Mouse (Mus musculus) MEL (cell line): ENCODE data around the gene Serpina3m. TPM values are rescaled to one million over a fixed set of nuclear protein-coding genes. Genes with fewer than 3 reads are reported as not detected.

ENCODE experiments used
- DNase-seq: peaks from one replicate; pipeline ENCODE4 v3.0.0; 2011; ENCODE audit warnings: low read depth, low spot score
- H3K27ac ChIP-seq: 2 replicates; pipeline ENCODE4 v1.5.1; 2012; ENCODE audit warnings: low read depth, mild to moderate bottlenecking, control low read depth, low read length, moderate library complexity; ENCODE audit not compliant: control insufficient read depth
- H3K27me3 ChIP-seq, 2 experiments: fragments of 150-350 bp in 1 of 2; sonication (generic) in 1 of 2; 2 replicates each; pipeline ENCODE4 v1.6.1; 2012; ENCODE audit warnings: low read length in 2 of 2, mild to moderate bottlenecking in 2 of 2, improper control_type of control experiment in 1 of 2, moderate library complexity in 1 of 2; ENCODE audit not compliant: insufficient read depth in 2 of 2, control insufficient read depth in 1 of 2
- H3K36me3 ChIP-seq, 2 experiments: 2 replicates each; pipeline ENCODE4 v1.6.1; 2012 to 2014; ENCODE audit warnings: low read length in 2 of 2, improper control_type of control experiment in 1 of 2, inconsistent platforms in 1 of 2, mild to moderate bottlenecking in 1 of 2; ENCODE audit not compliant: insufficient read depth in 2 of 2, control insufficient read depth in 1 of 2
- H3K4me1 ChIP-seq, 2 experiments: fragments of 150-350 bp in 1 of 2; sonication (generic) in 1 of 2; 2 replicates each; pipeline ENCODE4 v1.6.1; 2012; ENCODE audit warnings: low read length in 2 of 2, improper control_type of control experiment in 1 of 2, mild to moderate bottlenecking in 1 of 2; ENCODE audit not compliant: insufficient read depth in 2 of 2, control insufficient read depth in 1 of 2
- H3K4me3 ChIP-seq, 2 experiments: fragments of 150-350 bp in 1 of 2; sonication (generic) in 1 of 2; 2 replicates each; pipeline ENCODE4 v1.5.1; 2012; ENCODE audit warnings: low read depth in 2 of 2, low read length in 2 of 2, mild to moderate bottlenecking in 2 of 2, moderate library complexity in 2 of 2, control low read depth in 1 of 2, improper control_type of control experiment in 1 of 2; ENCODE audit not compliant: control insufficient read depth in 1 of 2, insufficient read depth in 1 of 2
- H3K79me2 ChIP-seq: 2 replicates; pipeline ENCODE4 v1.6.1; 2012; ENCODE audit warnings: mild to moderate bottlenecking, low read length, moderate library complexity; ENCODE audit not compliant: control insufficient read depth, poor library complexity, insufficient read depth
- H3K9ac ChIP-seq: 2 replicates; pipeline ENCODE4 v1.6.1; 2012; ENCODE audit warnings: low read depth, mild to moderate bottlenecking, control low read depth, low read length, moderate library complexity; ENCODE audit not compliant: control insufficient read depth, poor library complexity, severe bottlenecking
- H3K9me3 ChIP-seq: fragments of 150-350 bp; sonication (generic); replicated peaks from 2 replicates; pipeline ENCODE4 v1.6.1; 2012; ENCODE audit warnings: mild to moderate bottlenecking, low read length, improper control_type of control experiment, moderate library complexity; ENCODE audit not compliant: insufficient read depth
- CHD2 ChIP-seq: IDR thresholded peaks from 2 replicates; pipeline ENCODE4 v1.6.1; 2011; ENCODE audit warnings: low read length, improper control_type of control experiment
- CTCF ChIP-seq, 3 experiments: IDR thresholded peaks in 2 of 3; conservative IDR thresholded peaks in 1 of 3; 2 replicates each; pipeline ENCODE4 v1.5.1; 2011 to 2012; ENCODE audit warnings: low read length in 3 of 3, low read depth in 2 of 3, mild to moderate bottlenecking in 2 of 3, improper control_type of control experiment in 1 of 3, inconsistent platforms in 1 of 3, mixed read lengths in 1 of 3, moderate library complexity in 1 of 3; ENCODE audit not compliant: control insufficient read depth in 1 of 3, insufficient read depth in 1 of 3, poor library complexity in 1 of 3, severe bottlenecking in 1 of 3
- ETS1 ChIP-seq: IDR thresholded peaks from 2 replicates; pipeline ENCODE4 v1.6.1; 2012; ENCODE audit warnings: low read depth, mild to moderate bottlenecking, inconsistent platforms, low read length, improper control_type of control experiment, moderate library complexity
- GABPA ChIP-seq: IDR thresholded peaks from 2 replicates; pipeline ENCODE4 v1.6.1; 2012; ENCODE audit warnings: low read depth, mild to moderate bottlenecking, inconsistent platforms, low read length, improper control_type of control experiment, moderate library complexity
- JUND ChIP-seq: IDR thresholded peaks from 2 replicates; pipeline ENCODE4 v1.6.1; 2011; ENCODE audit warnings: low read depth, mild to moderate bottlenecking, improper control_type of control experiment, low read length
- MAFK ChIP-seq: IDR thresholded peaks from 2 replicates; pipeline ENCODE4 v1.6.1; 2011; ENCODE audit warnings: low read depth, mild to moderate bottlenecking, low read length, improper control_type of control experiment, borderline replicate concordance
- MAX ChIP-seq: IDR thresholded peaks from 2 replicates; pipeline ENCODE4 v1.6.1; 2011; ENCODE audit warnings: low read length, improper control_type of control experiment
- MEF2A ChIP-seq: IDR thresholded peaks from 2 replicates; pipeline ENCODE4 v1.6.1; 2014; ENCODE audit warnings: low read depth, mild to moderate bottlenecking, inconsistent platforms, low read length, improper control_type of control experiment; ENCODE audit not compliant: poor library complexity, insufficient replicate concordance, severe bottlenecking; ENCODE audit errors: extremely low read depth
- MYC ChIP-seq: IDR thresholded peaks from 2 replicates; pipeline ENCODE4 v1.6.1; 2011; ENCODE audit warnings: low read depth, mild to moderate bottlenecking, low read length, improper control_type of control experiment, moderate library complexity
- NRF1 ChIP-seq: IDR thresholded peaks from 2 replicates; pipeline ENCODE4 v1.6.1; 2014; ENCODE audit warnings: low read depth, mild to moderate bottlenecking, inconsistent platforms, low read length, improper control_type of control experiment, moderate library complexity; ENCODE audit not compliant: poor library complexity, insufficient read depth, severe bottlenecking
- POLR2A ChIP-seq, 2 experiments: IDR thresholded peaks; 2 replicates each; pipeline ENCODE4 v1.6.1; 2011 to 2012; ENCODE audit warnings: low read length in 2 of 2, mild to moderate bottlenecking in 2 of 2, control low read depth in 1 of 2, improper control_type of control experiment in 1 of 2, low read depth in 1 of 2, moderate library complexity in 1 of 2; ENCODE audit not compliant: control insufficient read depth in 1 of 2, insufficient read depth in 1 of 2, poor library complexity in 1 of 2
- POLR2AphosphoS2 ChIP-seq: IDR thresholded peaks from 2 replicates; pipeline ENCODE4 v1.6.1; 2011; ENCODE audit warnings: low read length, improper control_type of control experiment
- POLR2AphosphoS5 ChIP-seq: IDR thresholded peaks from 2 replicates; pipeline ENCODE4 v1.6.1; 2012; ENCODE audit warnings: low read depth, borderline replicate concordance, mild to moderate bottlenecking, inconsistent platforms, low read length, moderate library complexity, mixed read lengths
- RAD21 ChIP-seq: IDR thresholded peaks from 2 replicates; pipeline ENCODE4 v1.6.1; 2011; ENCODE audit warnings: mild to moderate bottlenecking, low read depth, low read length, improper control_type of control experiment
- SMC3 ChIP-seq: IDR thresholded peaks from 2 replicates; pipeline ENCODE4 v1.6.1; 2011; ENCODE audit warnings: low read depth, low read length, improper control_type of control experiment
- TAL1 ChIP-seq: IDR thresholded peaks from 2 replicates; pipeline ENCODE4 v1.6.1; 2012; ENCODE audit warnings: mild to moderate bottlenecking, inconsistent platforms, low read length, moderate library complexity, mixed read lengths
- TBP ChIP-seq: IDR thresholded peaks from 2 replicates; pipeline ENCODE4 v1.8.0; 2011; ENCODE audit warnings: low read depth, low read length, improper control_type of control experiment
- TCF12 ChIP-seq: IDR thresholded peaks from 2 replicates; pipeline ENCODE4 v1.6.1; 2014; ENCODE audit warnings: low read depth, mild to moderate bottlenecking, inconsistent platforms, low read length, improper control_type of control experiment, moderate library complexity
- UBTF ChIP-seq: IDR thresholded peaks from 2 replicates; pipeline ENCODE4 v1.6.1; 2012; ENCODE audit warnings: low read depth, mild to moderate bottlenecking, inconsistent platforms, low read length, improper control_type of control experiment, moderate library complexity, borderline replicate concordance; ENCODE audit not compliant: insufficient read depth
- ZC3H11A ChIP-seq: IDR thresholded peaks from 2 replicates; pipeline ENCODE4 v1.6.1; 2012; ENCODE audit warnings: low read depth, mild to moderate bottlenecking, inconsistent platforms, low read length, improper control_type of control experiment
- ZKSCAN1 ChIP-seq: IDR thresholded peaks from 2 replicates; pipeline ENCODE4 v1.6.1; 2012; ENCODE audit warnings: low read depth, mild to moderate bottlenecking, inconsistent platforms, low read length, improper control_type of control experiment, moderate library complexity
- ZMIZ1 ChIP-seq: IDR thresholded peaks from 2 replicates; pipeline ENCODE4 v1.6.1; 2012; ENCODE audit warnings: low read depth, mild to moderate bottlenecking, inconsistent platforms, low read length, improper control_type of control experiment, moderate library complexity
- ZNF384 ChIP-seq: IDR thresholded peaks from 2 replicates; pipeline ENCODE4 v1.6.1; 2012; ENCODE audit warnings: low read depth, mild to moderate bottlenecking, inconsistent platforms, low read length, improper control_type of control experiment
- polyA plus RNA-seq, 2 experiments: library from polyadenylated mRNA; stranded (reverse) in 1 of 2; unstranded in 1 of 2; fragments of >175 nt in 1 of 2; fragments of >200 nt in 1 of 2; gene quantifications; 2 replicates each; pipeline versions ENCODE4 v1.2.1 to v1.2.4; 2012; ENCODE audit warnings: low replicate concordance in 2 of 2, low read depth in 1 of 2; ENCODE audit not compliant: insufficient read length in 2 of 2, insufficient read depth in 1 of 2, missing spikeins in 1 of 2
- total RNA-seq: library from RNA; depleted of rRNA; stranded (reverse); fragments of 300-350 nt; gene quantifications from 2 replicates; pipeline ENCODE4 v1.2.3, GENCODE M21; 2012

The Serpina3m gene
- total and polyA plus RNA-seq, 3 experiments, result not detected

DNA sequence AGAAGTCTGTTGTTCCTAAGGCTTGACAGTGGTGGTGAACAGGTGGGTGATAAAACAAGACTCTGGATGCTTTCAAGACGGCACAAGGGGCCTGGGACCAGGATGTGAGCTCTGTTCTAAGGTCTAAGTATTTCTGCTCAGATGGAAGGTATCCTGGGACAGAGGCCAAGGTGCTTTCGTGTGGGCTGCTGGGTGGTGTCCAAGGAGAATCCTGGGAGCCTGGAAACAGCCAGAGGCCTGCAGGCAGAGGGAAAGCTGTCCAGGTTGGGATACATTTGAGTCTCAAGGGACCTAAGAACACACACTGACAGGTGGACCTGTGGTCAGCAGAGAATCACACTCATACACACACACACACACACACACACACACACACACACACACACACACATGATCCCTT lies 76.3 kb downstream of the Serpina3m start:
- Histone ChIP-seq H3K9me3 (no peaks in the 10 kb centered on the region), H3K27ac (no peak overlapping the region), H3K36me3 (no peaks in the 10 kb centered on the region), H3K4me3 (no peak overlapping the region), H3K27me3 (no peaks in the 10 kb centered on the region), H3K9ac (no peak overlapping the region), H3K4me1 (no peaks in the 10 kb centered on the region), H3K79me2 (no peaks in the 10 kb centered on the region)
- no peak for DNase-seq
- TF ChIP-seq POLR2AphosphoS5 (no peak), ZNF384 (no peak), ETS1 (no peak)

DNA sequence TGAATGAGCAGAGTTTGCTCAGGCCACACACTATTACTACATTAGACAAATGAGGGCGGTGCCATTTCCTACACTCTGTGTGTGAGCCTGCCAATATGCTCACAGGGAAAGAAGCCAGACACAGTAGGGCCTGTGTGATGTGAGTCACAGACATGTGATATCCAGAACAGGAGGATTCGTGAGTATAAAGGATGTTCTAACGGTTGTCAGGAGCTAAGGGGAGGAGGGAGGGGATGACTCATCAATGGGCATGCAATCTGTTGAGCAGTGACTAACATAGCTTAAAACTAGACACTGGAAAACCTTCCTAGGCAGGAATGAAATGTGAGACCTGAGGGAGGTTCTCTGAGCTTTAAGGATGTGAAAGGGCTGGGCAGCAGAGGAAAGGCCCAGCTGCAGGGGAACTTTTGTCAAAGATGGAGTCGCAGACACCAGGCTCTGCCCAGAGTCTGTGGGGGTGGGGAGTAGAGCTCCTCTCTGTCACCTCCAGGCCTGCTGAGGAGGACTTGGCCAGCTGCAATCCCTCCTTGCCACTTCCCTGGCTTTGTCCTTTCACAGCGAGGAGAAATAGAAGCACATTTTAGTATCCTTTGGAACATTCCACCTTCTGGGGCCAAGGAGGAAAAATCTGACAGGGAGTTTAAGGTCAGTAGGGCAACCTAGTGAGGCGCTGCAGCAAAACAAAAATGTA lies 77.5 kb downstream of the Serpina3m start:
- Histone ChIP-seq H3K27ac (no peak overlapping the region), H3K9me3 (no peaks in the 10 kb centered on the region), H3K27me3 (no peaks in the 10 kb centered on the region), H3K36me3 (no peaks in the 10 kb centered on the region), H3K79me2 (no peaks in the 10 kb centered on the region), H3K4me3 (no peak overlapping the region), H3K4me1 (no peaks in the 10 kb centered on the region), H3K9ac (no peak overlapping the region)
- TF ChIP-seq NRF1 (no peak), MAFK (no peak), MAX (no peak), TBP (no peak), POLR2A (IDR thresholded peaks at IDR 0.05; ENCODE audit: control insufficient read depth in 1 of 2, insufficient read depth in 1 of 2, low read depth in 1 of 2, low read length in 2 of 2, poor library complexity in 1 of 2) (no peak), JUND (no peak), ZMIZ1 (no peak), ZKSCAN1 (no peak)
- DNase-seq, result peak; percentile 7

DNA sequence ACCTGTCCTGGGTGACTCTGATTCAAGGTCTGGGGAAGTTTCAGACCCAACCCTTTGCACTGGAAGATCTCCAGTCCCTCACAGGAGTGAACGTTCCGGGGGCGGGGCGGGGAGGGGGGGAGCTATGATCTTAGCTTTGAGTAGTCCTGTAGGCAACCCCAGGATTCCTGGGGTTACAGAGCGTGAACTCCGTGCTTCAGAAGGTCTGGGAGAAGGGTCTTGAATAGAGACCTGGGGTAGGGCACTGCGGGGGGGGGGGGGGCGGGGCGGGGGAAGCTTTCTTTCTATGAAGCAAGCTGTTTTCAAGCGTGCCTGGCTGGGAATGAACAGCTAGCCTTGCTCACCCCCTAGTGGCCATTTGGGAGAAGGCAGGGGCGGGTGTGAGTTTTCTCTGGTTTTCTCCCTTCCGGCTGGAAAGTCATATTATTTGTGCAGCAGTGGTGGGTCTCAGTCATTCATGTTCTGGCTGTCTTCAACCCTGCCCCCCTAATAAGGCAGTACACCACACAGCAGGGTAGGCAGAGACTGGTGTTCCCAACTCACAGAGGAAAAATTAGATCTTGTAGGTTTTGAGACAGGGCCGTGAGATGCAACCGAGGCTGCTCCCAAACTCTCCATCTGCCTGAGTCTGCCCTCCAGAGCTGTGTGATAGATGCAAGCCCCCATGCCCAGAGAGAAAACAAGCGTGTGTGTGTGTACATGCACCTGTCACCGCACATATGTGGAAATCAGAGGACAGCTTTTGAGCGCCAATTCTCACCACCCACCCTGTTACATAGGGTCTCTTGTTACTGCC lies 80.3 kb downstream of the Serpina3m start:
- Histone ChIP-seq H3K4me3 (no peak overlapping the region), H3K4me1 (no peaks in the 10 kb centered on the region), H3K36me3 (no peaks in the 10 kb centered on the region), H3K79me2 (no peaks in the 10 kb centered on the region), H3K27ac (no peak overlapping the region), H3K9ac (no peak overlapping the region), H3K9me3 (no peaks in the 10 kb centered on the region), H3K27me3 (no peaks in the 10 kb centered on the region)
- TF ChIP-seq GABPA, result no peak
- TF ChIP-seq ZC3H11A, result peak; percentile 48
- TF ChIP-seq ZNF384, result no peak
- no peak for TF ChIP-seq TCF12
- peak; percentile 66 for TF ChIP-seq RAD21
- TF ChIP-seq CTCF (IDR thresholded peaks at IDR 0.05 in 2 of 3, conservative IDR thresholded peaks at IDR 0.05 in 1 of 3; ENCODE audit: control insufficient read depth in 1 of 3, insufficient read depth in 1 of 3, low read depth in 2 of 3, low read length in 3 of 3, poor library complexity in 1 of 3, severe bottlenecking in 1 of 3), result peak; percentile 41 to 79 (median 59)
- TF ChIP-seq POLR2A (IDR thresholded peaks at IDR 0.05; ENCODE audit: control insufficient read depth in 1 of 2, insufficient read depth in 1 of 2, low read depth in 1 of 2, low read length in 2 of 2, poor library complexity in 1 of 2), result no peak
- no peak for TF ChIP-seq CHD2
- TF ChIP-seq ZMIZ1, result no peak
- no peak for TF ChIP-seq POLR2AphosphoS2
- no peak for TF ChIP-seq POLR2AphosphoS5
- no peak for TF ChIP-seq MAX
- no peak for TF ChIP-seq TAL1
- peak; percentile 65 for TF ChIP-seq SMC3
- TF ChIP-seq MEF2A, result no peak
- TF ChIP-seq MYC, result no peak
- no peak for TF ChIP-seq UBTF
- peak; percentile 44 for DNase-seq
